Mouse (Mus musculus) MEL (cell line): ENCODE results near the gene Olfr875. TPM values are rescaled to one million over a fixed set of nuclear protein-coding genes. Genes with fewer than 3 reads are reported as not detected.

ENCODE experiments used
- DNase-seq: peaks from one replicate; pipeline ENCODE4 v3.0.0; 2011; ENCODE audit warnings: low read depth, low spot score
- H3K27ac ChIP-seq: 2 replicates; pipeline ENCODE4 v1.5.1; 2012; ENCODE audit warnings: low read depth, mild to moderate bottlenecking, control low read depth, low read length, moderate library complexity; ENCODE audit not compliant: control insufficient read depth
- H3K27me3 ChIP-seq, 2 experiments: fragments of 150-350 bp in 1 of 2; sonication (generic) in 1 of 2; 2 replicates each; pipeline ENCODE4 v1.6.1; 2012; ENCODE audit warnings: low read length in 2 of 2, mild to moderate bottlenecking in 2 of 2, improper control_type of control experiment in 1 of 2, moderate library complexity in 1 of 2; ENCODE audit not compliant: insufficient read depth in 2 of 2, control insufficient read depth in 1 of 2
- H3K36me3 ChIP-seq, 2 experiments: 2 replicates each; pipeline ENCODE4 v1.6.1; 2012 to 2014; ENCODE audit warnings: low read length in 2 of 2, improper control_type of control experiment in 1 of 2, inconsistent platforms in 1 of 2, mild to moderate bottlenecking in 1 of 2; ENCODE audit not compliant: insufficient read depth in 2 of 2, control insufficient read depth in 1 of 2
- H3K4me1 ChIP-seq, 2 experiments: fragments of 150-350 bp in 1 of 2; sonication (generic) in 1 of 2; 2 replicates each; pipeline ENCODE4 v1.6.1; 2012; ENCODE audit warnings: low read length in 2 of 2, improper control_type of control experiment in 1 of 2, mild to moderate bottlenecking in 1 of 2; ENCODE audit not compliant: insufficient read depth in 2 of 2, control insufficient read depth in 1 of 2
- H3K4me3 ChIP-seq, 2 experiments: fragments of 150-350 bp in 1 of 2; sonication (generic) in 1 of 2; 2 replicates each; pipeline ENCODE4 v1.5.1; 2012; ENCODE audit warnings: low read depth in 2 of 2, low read length in 2 of 2, mild to moderate bottlenecking in 2 of 2, moderate library complexity in 2 of 2, control low read depth in 1 of 2, improper control_type of control experiment in 1 of 2; ENCODE audit not compliant: control insufficient read depth in 1 of 2, insufficient read depth in 1 of 2
- H3K79me2 ChIP-seq: 2 replicates; pipeline ENCODE4 v1.6.1; 2012; ENCODE audit warnings: mild to moderate bottlenecking, low read length, moderate library complexity; ENCODE audit not compliant: control insufficient read depth, poor library complexity, insufficient read depth
- H3K9ac ChIP-seq: 2 replicates; pipeline ENCODE4 v1.6.1; 2012; ENCODE audit warnings: low read depth, mild to moderate bottlenecking, control low read depth, low read length, moderate library complexity; ENCODE audit not compliant: control insufficient read depth, poor library complexity, severe bottlenecking
- H3K9me3 ChIP-seq: fragments of 150-350 bp; sonication (generic); replicated peaks from 2 replicates; pipeline ENCODE4 v1.6.1; 2012; ENCODE audit warnings: mild to moderate bottlenecking, low read length, improper control_type of control experiment, moderate library complexity; ENCODE audit not compliant: insufficient read depth
- CTCF ChIP-seq, 3 experiments: IDR thresholded peaks in 2 of 3; conservative IDR thresholded peaks in 1 of 3; 2 replicates each; pipeline ENCODE4 v1.5.1; 2011 to 2012; ENCODE audit warnings: low read length in 3 of 3, low read depth in 2 of 3, mild to moderate bottlenecking in 2 of 3, improper control_type of control experiment in 1 of 3, inconsistent platforms in 1 of 3, mixed read lengths in 1 of 3, moderate library complexity in 1 of 3; ENCODE audit not compliant: control insufficient read depth in 1 of 3, insufficient read depth in 1 of 3, poor library complexity in 1 of 3, severe bottlenecking in 1 of 3
- ELF1 ChIP-seq: IDR thresholded peaks from 2 replicates; pipeline ENCODE4 v1.6.1; 2014; ENCODE audit warnings: low read depth, mild to moderate bottlenecking, inconsistent platforms, low read length, improper control_type of control experiment, moderate library complexity
- ETS1 ChIP-seq: IDR thresholded peaks from 2 replicates; pipeline ENCODE4 v1.6.1; 2012; ENCODE audit warnings: low read depth, mild to moderate bottlenecking, inconsistent platforms, low read length, improper control_type of control experiment, moderate library complexity
- GATA1 ChIP-seq: IDR thresholded peaks from 2 replicates; pipeline ENCODE4 v1.6.1; 2011; ENCODE audit warnings: low read depth, low read length, improper control_type of control experiment
- JUND ChIP-seq: IDR thresholded peaks from 2 replicates; pipeline ENCODE4 v1.6.1; 2011; ENCODE audit warnings: low read depth, mild to moderate bottlenecking, improper control_type of control experiment, low read length
- MAFK ChIP-seq: IDR thresholded peaks from 2 replicates; pipeline ENCODE4 v1.6.1; 2011; ENCODE audit warnings: low read depth, mild to moderate bottlenecking, low read length, improper control_type of control experiment, borderline replicate concordance
- MEF2A ChIP-seq: IDR thresholded peaks from 2 replicates; pipeline ENCODE4 v1.6.1; 2014; ENCODE audit warnings: low read depth, mild to moderate bottlenecking, inconsistent platforms, low read length, improper control_type of control experiment; ENCODE audit not compliant: poor library complexity, insufficient replicate concordance, severe bottlenecking; ENCODE audit errors: extremely low read depth
- MXI1 ChIP-seq: IDR thresholded peaks from 2 replicates; pipeline ENCODE4 v1.6.1; 2011; ENCODE audit warnings: mild to moderate bottlenecking, low read depth, low read length, improper control_type of control experiment
- MYB ChIP-seq: IDR thresholded peaks from 2 replicates; pipeline ENCODE4 v1.6.1; 2011; ENCODE audit warnings: mild to moderate bottlenecking, low read depth, low read length, improper control_type of control experiment
- NRF1 ChIP-seq: IDR thresholded peaks from 2 replicates; pipeline ENCODE4 v1.6.1; 2014; ENCODE audit warnings: low read depth, mild to moderate bottlenecking, inconsistent platforms, low read length, improper control_type of control experiment, moderate library complexity; ENCODE audit not compliant: poor library complexity, insufficient read depth, severe bottlenecking
- POLR2A ChIP-seq, 2 experiments: IDR thresholded peaks; 2 replicates each; pipeline ENCODE4 v1.6.1; 2011 to 2012; ENCODE audit warnings: low read length in 2 of 2, mild to moderate bottlenecking in 2 of 2, control low read depth in 1 of 2, improper control_type of control experiment in 1 of 2, low read depth in 1 of 2, moderate library complexity in 1 of 2; ENCODE audit not compliant: control insufficient read depth in 1 of 2, insufficient read depth in 1 of 2, poor library complexity in 1 of 2
- RAD21 ChIP-seq: IDR thresholded peaks from 2 replicates; pipeline ENCODE4 v1.6.1; 2011; ENCODE audit warnings: mild to moderate bottlenecking, low read depth, low read length, improper control_type of control experiment
- RCOR1 ChIP-seq: IDR thresholded peaks from 2 replicates; pipeline ENCODE4 v1.6.1; 2012; ENCODE audit warnings: low read depth, mild to moderate bottlenecking, inconsistent platforms, low read length, improper control_type of control experiment
- SIN3A ChIP-seq: IDR thresholded peaks from 2 replicates; pipeline ENCODE4 v1.6.1; 2012; ENCODE audit warnings: low read length, improper control_type of control experiment, inconsistent platforms
- USF1 ChIP-seq: IDR thresholded peaks from 2 replicates; pipeline ENCODE4 v1.6.1; 2014; ENCODE audit warnings: low read depth, mild to moderate bottlenecking, inconsistent platforms, low read length, improper control_type of control experiment, moderate library complexity
- ZKSCAN1 ChIP-seq: IDR thresholded peaks from 2 replicates; pipeline ENCODE4 v1.6.1; 2012; ENCODE audit warnings: low read depth, mild to moderate bottlenecking, inconsistent platforms, low read length, improper control_type of control experiment, moderate library complexity
- ZMIZ1 ChIP-seq: IDR thresholded peaks from 2 replicates; pipeline ENCODE4 v1.6.1; 2012; ENCODE audit warnings: low read depth, mild to moderate bottlenecking, inconsistent platforms, low read length, improper control_type of control experiment, moderate library complexity
- polyA plus RNA-seq, 2 experiments: library from polyadenylated mRNA; stranded (reverse) in 1 of 2; unstranded in 1 of 2; fragments of >175 nt in 1 of 2; fragments of >200 nt in 1 of 2; gene quantifications; 2 replicates each; pipeline versions ENCODE4 v1.2.1 to v1.2.4; 2012; ENCODE audit warnings: low replicate concordance in 2 of 2, low read depth in 1 of 2; ENCODE audit not compliant: insufficient read length in 2 of 2, insufficient read depth in 1 of 2, missing spikeins in 1 of 2
- total RNA-seq: library from RNA; depleted of rRNA; stranded (reverse); fragments of 300-350 nt; gene quantifications from 2 replicates; pipeline ENCODE4 v1.2.3, GENCODE M21; 2012

The Olfr875 gene
- total and polyA plus RNA-seq, 3 experiments, result not detected

DNA sequence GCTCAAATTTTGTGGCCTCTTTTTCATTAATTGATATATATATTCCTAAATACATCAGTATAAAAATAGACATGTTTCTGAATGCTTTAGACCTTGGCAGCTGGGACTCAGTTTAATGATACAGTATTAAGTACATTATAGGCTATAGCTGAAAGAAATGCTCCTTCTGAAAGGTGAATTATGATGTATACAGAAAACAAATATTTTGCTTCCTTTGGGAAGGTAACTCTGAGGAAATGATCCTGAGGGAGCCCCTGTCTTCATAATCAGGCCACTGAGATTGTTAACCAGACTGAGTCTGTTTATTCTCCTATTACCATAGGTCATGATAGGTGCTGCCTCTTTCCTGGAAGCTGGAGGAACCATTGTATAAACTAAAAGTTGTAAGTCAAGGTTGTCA, 26.9 kb upstream of the Olfr875 start, which contains the start of gene Olfr874:
TSS of gene Olfr874 (plus strand) at position 301 of the 400 bp plus-strand sequence.
- no peak for TF ChIP-seq MXI1
- TF ChIP-seq CTCF (IDR thresholded peaks at IDR 0.05 in 2 of 3, conservative IDR thresholded peaks at IDR 0.05 in 1 of 3; ENCODE audit: control insufficient read depth in 1 of 3, insufficient read depth in 1 of 3, low read depth in 2 of 3, low read length in 3 of 3, poor library complexity in 1 of 3, severe bottlenecking in 1 of 3), result no peak
- TF ChIP-seq RAD21, result no peak
- Histone ChIP-seq H3K9me3 (no peaks in the 10 kb centered on the region), H3K27me3 (no peaks in the 10 kb centered on the region; a peak in 1 of 4 replicates), H3K36me3 (no peaks in the 10 kb centered on the region), H3K4me1 (no peaks in the 10 kb centered on the region), H3K9ac (no peak within 1 kb of the TSS), H3K27ac (no peak within 1 kb of the TSS), H3K79me2 (no peaks in the 10 kb centered on the region), H3K4me3 (no peak within 1 kb of the TSS)
- DNase-seq, result no peak

DNA sequence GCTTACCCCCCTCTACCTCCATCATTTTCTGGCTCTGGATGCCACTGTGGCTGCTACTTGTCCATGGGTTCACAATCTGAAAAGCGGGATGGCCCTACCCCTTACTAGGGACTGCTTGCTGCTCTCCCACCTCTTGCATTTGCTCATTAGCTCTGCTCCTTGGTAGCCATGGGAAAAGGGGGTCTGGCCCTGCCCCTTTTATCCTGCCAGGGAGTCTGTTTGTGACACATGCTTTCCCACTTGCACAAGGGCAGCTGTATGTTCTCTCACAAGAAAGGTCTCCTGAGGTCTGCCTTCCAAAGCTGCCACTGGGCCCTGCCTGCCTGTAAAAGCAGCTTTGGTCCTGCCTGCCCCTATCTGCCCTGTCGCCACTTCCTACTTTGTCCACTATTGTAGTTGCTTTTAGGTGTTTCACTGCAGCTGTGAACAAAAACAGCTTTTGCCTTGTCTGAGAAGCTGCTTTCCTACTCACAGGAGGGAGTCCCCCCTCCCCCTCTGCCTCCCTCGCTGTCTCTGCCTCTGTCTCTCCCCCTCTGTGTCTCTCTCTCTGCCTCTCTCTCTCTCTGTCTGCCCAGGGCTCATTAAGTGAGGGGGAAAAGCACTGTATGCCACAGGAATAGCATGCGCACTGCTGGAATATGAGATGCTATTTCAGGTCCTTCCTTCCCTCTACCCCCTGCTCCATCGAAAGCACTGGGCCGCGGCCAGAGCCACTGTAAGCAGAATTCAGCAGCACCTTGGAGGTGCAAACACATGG, 21.2 kb upstream of the Olfr875 start:
- Histone ChIP-seq H3K27ac (no peak overlapping the region), H3K9me3 (no peaks in the 10 kb centered on the region), H3K4me3 (no peak overlapping the region), H3K9ac (no peak overlapping the region)
- no peak for DNase-seq
- TF ChIP-seq ZKSCAN1, result no peak
- no peak for TF ChIP-seq JUND
- no peak for TF ChIP-seq RCOR1
- no peak for TF ChIP-seq ELF1
- TF ChIP-seq MEF2A, result no peak
- TF ChIP-seq NRF1, result no peak
- TF ChIP-seq MYB, result no peak
- no peak for TF ChIP-seq ETS1
- no peak for TF ChIP-seq SIN3A
- TF ChIP-seq POLR2A (IDR thresholded peaks at IDR 0.05; ENCODE audit: control insufficient read depth in 1 of 2, insufficient read depth in 1 of 2, low read depth in 1 of 2, low read length in 2 of 2, poor library complexity in 1 of 2), result no peak
- TF ChIP-seq USF1, result no peak
- no peak for TF ChIP-seq GATA1
- TF ChIP-seq ZMIZ1, result no peak
- TF ChIP-seq CTCF (IDR thresholded peaks at IDR 0.05 in 2 of 3, conservative IDR thresholded peaks at IDR 0.05 in 1 of 3; ENCODE audit: control insufficient read depth in 1 of 3, insufficient read depth in 1 of 3, low read depth in 2 of 3, low read length in 3 of 3, poor library complexity in 1 of 3, severe bottlenecking in 1 of 3), result no peak
- no peak for TF ChIP-seq MAFK
- TF ChIP-seq, all 39 proteins: peak for 0
- Histone ChIP-seq H3K79me2 (no peaks in the 10 kb centered on the region), H3K27me3 (no peaks in the 10 kb centered on the region), H3K36me3 (no peaks in the 10 kb centered on the region), H3K4me1 (no peaks in the 10 kb centered on the region)
